Mouse (Mus musculus) CD4-positive naive resting alpha-beta T cell, adult 76 days (primary cell): ENCODE data around the gene Klhl35. TPM values are rescaled to one million over a fixed set of nuclear protein-coding genes. Genes with fewer than 3 reads are reported as not detected.

ENCODE experiments used
- total RNA-seq: library from RNA; stranded (reverse); gene quantifications from one replicate; pipeline ENCODE4 v1.2.4, GENCODE M21; 2023

The Klhl35 gene
- 2.3 TPM for total RNA-seq

GRCm38 (mm10) chr7:99465811-99466210, at the start of gene Klhl35:
TSS of gene Klhl35 (plus strand) at chr7:99466004.

DNA sequence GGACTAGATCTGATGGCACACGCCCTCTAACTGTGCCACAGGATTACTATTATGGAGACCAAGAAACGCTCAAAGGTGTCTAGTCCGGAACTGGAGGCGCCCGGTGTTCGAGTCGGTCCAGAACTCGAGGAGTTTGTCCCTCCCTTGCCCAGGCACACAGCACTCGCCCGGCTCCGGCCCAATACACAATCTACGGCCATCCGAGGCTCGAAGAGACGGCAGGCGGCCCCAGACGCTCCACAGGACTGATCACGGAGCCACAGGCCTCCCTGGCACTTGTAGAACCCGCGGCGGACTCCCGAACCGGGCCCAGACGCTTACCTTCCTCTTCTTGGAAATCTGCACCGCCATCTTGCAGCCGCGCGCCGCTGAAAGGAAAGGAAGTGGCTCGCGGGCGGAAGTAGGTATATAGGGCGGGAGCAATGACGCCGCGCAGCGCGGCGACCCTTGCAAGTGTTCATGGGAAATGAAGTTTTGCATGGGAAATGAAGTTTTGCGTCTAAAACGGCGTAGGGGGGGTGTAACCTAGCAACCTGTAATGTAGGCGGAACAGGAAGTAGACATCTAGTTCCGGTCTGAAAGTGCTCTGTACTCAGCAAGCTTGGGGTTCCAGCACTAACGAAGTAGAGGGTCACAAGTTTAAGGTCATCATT, 17.6 kb downstream of the Klhl35 start, which contains the start of gene Rps3:
Gene Rps3, minus strand, starts transcription at position 468 of the 653 bp plus-strand sequence.

Other genes starting within 250 kb of the Klhl35 start
- gene Mogat2, start 227.4 kb upstream of the Klhl35 start, total RNA-seq = not detected
- 1.8 TPM for gene Map6, start 198.6 kb upstream of the Klhl35 start, total RNA-seq
- gene Serpinh1, start 112.8 kb upstream of the Klhl35 start, total RNA-seq = 0.70 TPM
- gene Gdpd5, start 84.6 kb upstream of the Klhl35 start, total RNA-seq = 4.1 TPM
- 1,636 TPM for gene Rps3, start 17.7 kb downstream of the Klhl35 start, total RNA-seq
- gene Arrb1, start 69.5 kb downstream of the Klhl35 start, total RNA-seq = 86.8 TPM
- 1.7 TPM for gene Tpbgl, start 161.1 kb downstream of the Klhl35 start, total RNA-seq
- gene Slco2b1, start 245.3 kb downstream of the Klhl35 start, total RNA-seq = 0.82 TPM